Mouse (Mus musculus) adipose tissue, adult 10 weeks (tissue): ENCODE data around the gene Stc2. TPM values are rescaled to one million over a fixed set of nuclear protein-coding genes. Genes with fewer than 3 reads are reported as not detected.

Experiments
- polyA plus RNA-seq: library from polyadenylated mRNA; stranded (reverse); fragments of 350-450 nt; fragmentation: Illumina TruSeq; extraction: RNeasy Lipid Tissue Mini Kit (QIAGEN cat#74804); gene quantifications from one replicate; pipeline ENCODE4 v1.2.3, GENCODE M21; 2014; ENCODE audit warnings: low read depth, low replicate concordance

Stc2 gene
- polyA plus RNA-seq: 11.4 TPM

DNA sequence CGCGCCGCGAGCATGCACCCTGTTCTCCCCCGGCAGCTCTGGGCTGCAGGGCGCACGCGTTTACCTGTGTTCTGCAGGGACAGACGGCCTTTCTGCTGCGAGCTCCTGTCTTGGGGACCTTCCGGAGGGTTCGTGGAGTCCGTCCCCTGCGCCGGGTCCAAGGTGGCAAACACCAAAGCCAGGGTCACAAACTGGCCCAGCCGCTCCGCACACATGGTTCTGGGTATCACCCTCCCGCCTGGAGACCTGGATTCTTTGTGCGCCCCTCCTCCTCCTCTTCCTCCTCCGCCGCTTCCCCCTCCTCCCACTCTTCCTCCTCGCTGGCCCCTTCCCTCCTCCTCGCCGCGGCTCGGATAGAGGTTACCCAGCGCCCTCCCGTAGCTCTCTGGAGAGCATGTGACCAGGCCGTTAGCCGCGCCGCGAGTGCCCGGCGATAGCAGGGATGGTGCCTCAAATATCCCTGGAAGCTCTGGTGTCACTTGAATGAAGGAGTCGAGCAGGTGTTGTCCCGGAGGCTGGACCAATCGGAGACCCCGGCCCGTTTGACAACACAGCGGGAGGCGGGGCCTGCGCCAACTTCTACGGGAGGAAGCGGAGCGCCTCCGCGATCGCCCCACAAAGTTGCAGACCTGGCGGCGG, at the start of gene Stc2:
Gene Stc2 (minus strand): TSS at position 427 of the 639 bp plus-strand sequence.

Other genes with a start within 250 kb of the Stc2 start
- not detected for gene Gm17332, start 187.6 kb downstream of the Stc2 start, polyA plus RNA-seq